Mouse (Mus musculus): ENCODE data around the gene Map4k1.
A peak's percentile ranks its signal among the peaks of the same experiment; 100 is the strongest.

The Map4k1 gene

DNA sequence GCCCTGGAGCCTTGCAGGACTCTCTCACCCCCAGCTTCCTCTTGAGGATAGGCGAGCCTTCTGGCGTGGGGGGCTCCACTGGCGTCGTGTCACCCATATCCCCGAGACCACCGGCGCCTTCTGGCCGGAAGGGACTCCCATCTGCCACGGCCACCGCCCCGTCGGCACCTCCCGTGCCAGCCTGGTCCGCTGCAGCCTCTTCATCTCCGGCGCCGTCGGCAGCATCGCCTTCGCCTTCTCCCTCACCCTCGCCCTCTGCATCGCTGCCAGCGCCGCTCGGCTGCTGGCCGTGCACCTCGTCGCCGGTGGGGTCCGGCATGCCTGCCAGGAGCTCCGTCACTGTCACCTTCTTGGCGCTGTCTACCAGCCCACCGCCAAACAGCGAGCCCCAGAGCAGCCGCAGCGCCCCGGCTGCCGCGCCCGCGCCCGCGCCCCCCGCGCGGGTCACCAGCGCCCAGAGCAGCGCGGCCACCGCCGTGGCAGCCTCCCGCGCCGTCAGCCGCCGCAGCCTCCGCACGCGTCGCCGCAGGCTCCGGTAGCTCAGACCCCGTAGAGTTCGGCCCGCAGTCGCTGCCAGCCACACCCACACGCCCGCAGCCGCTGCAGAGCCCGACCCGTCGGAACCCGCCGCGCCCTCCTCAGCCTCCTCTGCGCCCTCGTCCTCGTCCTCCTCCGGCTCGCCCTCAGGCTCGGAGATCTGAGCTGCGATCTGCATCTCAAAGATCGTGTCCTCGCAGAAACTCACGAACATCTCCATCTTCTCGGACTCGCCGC is 37.8 kb downstream of the Map4k1 start:
- peaks cover 53% of the 10 kb centered on the region for H3K4me1 ChIP-seq (replicated peaks; ENCODE audit: low read depth, low read length)
- H3K9me3 ChIP-seq (ENCODE audit: low read length) = peaks cover 8% of the 10 kb centered on the region
- peaks cover 44% of the 10 kb centered on the region for H3K27me3 ChIP-seq (ENCODE audit: insufficient read depth, low read length)
- TF ChIP-seq CTCF (conservative IDR thresholded peaks at IDR 0.05; ENCODE audit: low read length) (no peak), POU5F1 (IDR thresholded peaks at IDR 0.05; ENCODE audit: borderline replicate concordance, low read length) (no peak), NANOG (IDR thresholded peaks at IDR 0.05; ENCODE audit: borderline replicate concordance, low read length) (no peak)
- H3K4me3 ChIP-seq (replicated peaks; ENCODE audit: low read length) = peak overlapping the region; percentile 74
- H3K36me3 ChIP-seq (ENCODE audit: insufficient read depth, low read length) = peaks cover 5% of the 10 kb centered on the region; the same call in 1 of the 2 replicates

DNA sequence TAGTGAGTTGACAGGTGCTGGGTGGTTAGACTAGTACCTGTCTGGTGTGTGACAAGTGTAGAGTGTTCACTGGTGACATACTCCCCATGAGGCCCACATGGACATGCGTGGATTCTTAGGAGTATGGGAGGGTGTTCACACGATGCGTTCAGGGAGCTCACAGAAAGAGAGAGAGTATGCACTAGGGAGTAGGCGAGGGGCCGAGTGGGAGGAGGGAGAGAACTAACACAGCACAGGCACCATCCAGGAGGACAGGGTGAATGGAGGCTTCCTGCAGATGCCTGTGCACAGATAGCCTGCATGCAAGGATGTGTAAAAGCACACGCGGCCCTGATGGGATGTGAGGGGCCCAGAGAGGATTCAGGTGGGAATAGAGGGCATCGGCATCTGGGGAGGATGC is 40.6 kb downstream of the Map4k1 start:
- no peak for TF ChIP-seq POU5F1 (IDR thresholded peaks at IDR 0.05; ENCODE audit: borderline replicate concordance, low read length)
- no peak for TF ChIP-seq CTCF (conservative IDR thresholded peaks at IDR 0.05; ENCODE audit: low read length)
- no peak for TF ChIP-seq NANOG (IDR thresholded peaks at IDR 0.05; ENCODE audit: borderline replicate concordance, low read length)
- peaks cover 42% of the 10 kb centered on the region for H3K27me3 ChIP-seq (ENCODE audit: insufficient read depth, low read length)
- H3K9me3 ChIP-seq (ENCODE audit: low read length) = no peaks in the 10 kb centered on the region

DNA sequence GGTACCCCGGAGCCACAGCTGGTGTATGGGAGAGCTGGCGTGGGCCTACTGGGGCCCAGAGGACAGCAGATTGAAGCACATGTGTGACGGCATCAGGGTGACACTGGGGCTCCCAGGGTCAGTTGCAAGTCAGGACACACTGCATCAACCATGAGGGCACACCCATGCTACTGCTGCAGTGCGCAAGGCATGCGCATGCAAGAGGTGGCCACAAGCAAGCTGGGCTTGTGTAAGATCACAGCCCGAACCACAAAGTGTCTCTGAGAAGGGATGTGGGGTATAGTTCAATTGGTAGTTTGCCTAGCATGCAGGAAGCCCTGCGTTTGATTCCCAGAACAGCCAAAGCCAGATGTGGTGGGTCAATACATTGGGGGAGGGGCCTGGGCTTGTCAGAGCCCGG is 41.7 kb downstream of the Map4k1 start:
- Histone ChIP-seq H3K9me3 (ENCODE audit: low read length) (no peaks in the 10 kb centered on the region), H3K4me1 (replicated peaks; ENCODE audit: low read depth, low read length) (peaks cover 54% of the 10 kb centered on the region), H3K36me3 (ENCODE audit: insufficient read depth, low read length) (peaks cover 5% of the 10 kb centered on the region; the same call in 1 of the 2 replicates), H3K27me3 (ENCODE audit: insufficient read depth, low read length) (peaks cover 31% of the 10 kb centered on the region), H3K4me3 (replicated peaks; ENCODE audit: low read length) (peak overlapping the region; percentile 57)
- TF ChIP-seq POU5F1 (IDR thresholded peaks at IDR 0.05; ENCODE audit: borderline replicate concordance, low read length) (no peak), NANOG (IDR thresholded peaks at IDR 0.05; ENCODE audit: borderline replicate concordance, low read length) (no peak), CTCF (conservative IDR thresholded peaks at IDR 0.05; ENCODE audit: low read length) (no peak)

More for the DNA sequence above, 40.6 kb downstream of the Map4k1 start:
- Histone ChIP-seq H3K4me3 (replicated peaks; ENCODE audit: low read length) (peak overlapping the region; percentile 57), H3K36me3 (ENCODE audit: insufficient read depth, low read length) (peaks cover 5% of the 10 kb centered on the region; the same call in 1 of the 2 replicates), H3K4me1 (replicated peaks; ENCODE audit: low read depth, low read length) (peaks cover 62% of the 10 kb centered on the region)

DNA sequence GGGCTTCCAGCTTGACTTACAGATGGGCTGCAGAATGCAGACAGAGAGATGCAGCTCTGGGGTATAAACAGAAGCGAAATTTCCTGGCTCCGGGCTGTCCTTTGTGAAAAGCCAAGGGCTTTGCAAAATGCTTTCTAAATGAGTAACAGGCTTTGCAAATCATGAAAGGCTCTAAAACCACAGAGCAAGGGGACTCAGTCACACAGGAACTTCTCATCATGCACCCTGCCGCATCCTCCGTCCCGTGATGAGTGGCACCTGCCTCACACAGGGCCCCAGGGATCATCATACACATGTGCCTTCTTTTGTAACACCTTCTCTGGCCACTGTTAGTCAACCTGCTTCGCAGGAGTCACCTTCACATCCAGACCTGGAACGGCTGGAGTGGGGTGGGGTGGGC is 43.7 kb downstream of the Map4k1 start:
- no peak for TF ChIP-seq NANOG (IDR thresholded peaks at IDR 0.05; ENCODE audit: borderline replicate concordance, low read length)
- no peak for TF ChIP-seq CTCF (conservative IDR thresholded peaks at IDR 0.05; ENCODE audit: low read length)
- TF ChIP-seq POU5F1 (IDR thresholded peaks at IDR 0.05; ENCODE audit: borderline replicate concordance, low read length) = no peak
- H3K4me1 ChIP-seq (replicated peaks; ENCODE audit: low read depth, low read length) = peaks cover 60% of the 10 kb centered on the region
- peaks cover 7% of the 10 kb centered on the region for H3K36me3 ChIP-seq (ENCODE audit: insufficient read depth, low read length)
- H3K27me3 ChIP-seq (ENCODE audit: insufficient read depth, low read length) = peaks cover 13% of the 10 kb centered on the region
- H3K4me3 ChIP-seq (replicated peaks; ENCODE audit: low read length) = no peak overlapping the region
- H3K9me3 ChIP-seq (ENCODE audit: low read length) = no peaks in the 10 kb centered on the region

DNA sequence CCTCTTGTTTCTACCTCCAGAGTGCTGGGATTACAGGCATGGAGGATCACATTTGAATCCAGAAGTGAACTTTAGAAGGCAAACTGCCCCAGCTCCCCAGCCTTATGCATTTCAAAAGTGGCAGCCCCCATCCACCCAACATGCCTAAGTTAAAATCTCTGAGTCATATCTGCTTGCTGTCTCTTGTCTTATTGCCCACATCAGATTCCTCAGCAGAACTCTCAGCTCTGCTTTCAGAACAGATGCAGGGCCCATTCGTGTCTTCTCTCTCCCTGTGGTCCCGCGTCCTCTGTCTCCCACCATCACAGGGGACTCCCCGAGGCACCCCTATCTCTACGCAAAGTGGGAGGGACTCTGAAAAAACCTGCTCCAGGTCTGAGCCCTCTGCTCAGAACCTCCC is 44.3 kb downstream of the Map4k1 start:
- peak overlapping the region; percentile 26; the same call in 1 of the 2 replicates for H3K4me3 ChIP-seq (replicated peaks; ENCODE audit: low read length)
- H3K4me1 ChIP-seq (replicated peaks; ENCODE audit: low read depth, low read length) = peaks cover 60% of the 10 kb centered on the region
- H3K36me3 ChIP-seq (ENCODE audit: insufficient read depth, low read length) = peaks cover 11% of the 10 kb centered on the region
- TF ChIP-seq POU5F1 (IDR thresholded peaks at IDR 0.05; ENCODE audit: borderline replicate concordance, low read length) (no peak), NANOG (IDR thresholded peaks at IDR 0.05; ENCODE audit: borderline replicate concordance, low read length) (no peak), CTCF (conservative IDR thresholded peaks at IDR 0.05; ENCODE audit: low read length) (no peak)
- H3K27me3 ChIP-seq (ENCODE audit: insufficient read depth, low read length) = peaks cover 7% of the 10 kb centered on the region
- no peaks in the 10 kb centered on the region for H3K9me3 ChIP-seq (ENCODE audit: low read length)

DNA sequence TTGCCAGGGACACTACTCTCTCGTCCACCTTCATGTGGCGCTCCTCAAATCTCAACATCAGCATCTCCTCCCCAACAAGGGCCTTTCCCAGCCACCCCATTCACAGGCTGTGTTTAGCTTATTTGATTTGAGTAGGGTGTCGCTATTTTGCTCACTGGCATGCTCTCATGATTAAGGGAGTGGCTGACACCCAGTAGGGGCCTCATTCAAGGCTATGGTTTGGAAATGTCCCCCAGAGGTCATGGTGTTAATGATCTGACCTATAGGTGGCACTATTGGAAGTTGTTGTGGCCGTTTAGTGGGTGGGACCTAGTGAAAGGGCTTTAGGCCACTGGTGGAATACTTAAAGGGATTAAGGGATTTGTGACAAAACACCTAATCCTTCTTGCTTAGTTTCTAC is 45.0 kb downstream of the Map4k1 start:
- Histone ChIP-seq H3K4me1 (replicated peaks; ENCODE audit: low read depth, low read length) (peaks cover 60% of the 10 kb centered on the region), H3K9me3 (ENCODE audit: low read length) (no peaks in the 10 kb centered on the region), H3K36me3 (ENCODE audit: insufficient read depth, low read length) (peaks cover 11% of the 10 kb centered on the region), H3K4me3 (replicated peaks; ENCODE audit: low read length) (0 out of 2 replicates have a peak overlapping the region, but pooled peaks have one; percentile 26), H3K27me3 (ENCODE audit: insufficient read depth, low read length) (peaks cover 4% of the 10 kb centered on the region)
- TF ChIP-seq CTCF (conservative IDR thresholded peaks at IDR 0.05; ENCODE audit: low read length) (peak; percentile 55), POU5F1 (IDR thresholded peaks at IDR 0.05; ENCODE audit: borderline replicate concordance, low read length) (no peak), NANOG (IDR thresholded peaks at IDR 0.05; ENCODE audit: borderline replicate concordance, low read length) (peak; percentile 21; the same call in 1 of the 2 replicates)

DNA sequence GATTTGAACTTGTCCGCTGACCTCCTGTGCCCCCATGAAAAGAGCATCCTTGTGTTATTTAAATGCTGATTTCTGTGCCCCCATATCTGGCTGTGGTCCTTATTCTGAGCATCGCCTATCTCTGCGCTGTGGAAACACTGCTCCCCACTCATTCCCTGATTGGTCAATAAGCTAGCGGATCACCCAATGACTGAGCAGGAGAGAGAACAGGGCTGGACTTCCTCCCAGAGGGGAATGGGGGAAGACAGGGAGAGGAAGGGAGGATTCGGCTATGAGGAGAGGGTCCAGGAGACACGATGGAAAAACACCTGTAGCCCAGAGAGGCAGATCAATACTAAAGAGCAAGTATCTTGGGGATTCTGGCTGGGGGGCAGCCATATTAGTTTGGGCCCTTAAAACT is 46.9 kb downstream of the Map4k1 start:
- TF ChIP-seq POU5F1 (IDR thresholded peaks at IDR 0.05; ENCODE audit: borderline replicate concordance, low read length) = no peak
- no peak for TF ChIP-seq NANOG (IDR thresholded peaks at IDR 0.05; ENCODE audit: borderline replicate concordance, low read length)
- no peak for TF ChIP-seq CTCF (conservative IDR thresholded peaks at IDR 0.05; ENCODE audit: low read length)
- H3K36me3 ChIP-seq (ENCODE audit: insufficient read depth, low read length) = peaks cover 6% of the 10 kb centered on the region
- no peaks in the 10 kb centered on the region for H3K27me3 ChIP-seq (ENCODE audit: insufficient read depth, low read length)
- H3K9me3 ChIP-seq (ENCODE audit: low read length) = no peaks in the 10 kb centered on the region
- H3K4me1 ChIP-seq (replicated peaks; ENCODE audit: low read depth, low read length) = peaks cover 53% of the 10 kb centered on the region
- peak overlapping the region; percentile 69 for H3K4me3 ChIP-seq (replicated peaks; ENCODE audit: low read length)

DNA sequence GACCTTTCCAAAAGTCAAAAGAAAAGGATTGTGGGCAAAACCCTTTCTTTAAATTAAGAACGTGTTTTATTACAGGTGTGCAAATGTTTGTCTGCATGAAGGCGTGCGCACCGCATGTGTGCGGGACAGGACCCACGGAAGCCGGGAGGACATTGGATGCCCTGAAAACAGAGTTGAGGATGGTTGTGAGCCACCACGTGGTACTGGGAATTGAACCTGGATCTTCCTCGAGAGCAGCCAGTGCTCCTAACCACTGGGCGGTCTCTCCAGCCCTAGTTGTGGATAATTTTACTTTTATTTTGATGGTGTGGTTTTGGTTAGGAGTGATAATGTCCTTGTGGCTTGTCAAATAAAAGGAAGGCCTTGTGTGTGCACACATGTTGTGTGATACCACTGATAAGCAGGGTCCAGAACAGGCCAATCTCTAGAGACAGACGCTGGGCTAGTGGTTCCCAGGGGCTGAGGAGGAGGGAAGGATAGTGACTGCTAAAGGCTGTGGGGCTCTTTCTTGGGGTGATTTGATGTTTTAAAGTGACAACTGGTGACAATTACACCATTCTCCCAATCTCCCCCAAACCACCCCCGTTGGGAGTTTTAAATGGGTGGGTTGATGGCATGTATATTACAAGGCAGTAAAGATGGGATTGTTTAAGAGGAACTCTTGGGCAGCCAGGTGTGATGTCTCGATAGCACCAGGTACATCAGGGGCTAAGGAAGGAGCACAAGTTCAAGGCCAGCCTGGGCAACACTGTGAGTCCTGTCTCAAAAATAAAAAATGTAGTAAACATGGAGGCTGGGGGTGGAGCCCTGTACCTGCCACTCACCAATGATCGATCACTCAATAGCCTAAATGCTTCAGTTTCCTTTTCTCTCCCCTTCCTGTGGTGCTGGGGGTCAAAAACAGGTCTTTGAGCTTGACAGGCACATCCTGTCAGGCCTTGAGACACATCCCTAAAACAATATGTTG is 48.1 kb downstream of the Map4k1 start:
- Histone ChIP-seq H3K9me3 (ENCODE audit: low read length) (no peaks in the 10 kb centered on the region), H3K4me3 (replicated peaks; ENCODE audit: low read length) (peak overlapping the region; percentile 3; the same call in 1 of the 2 replicates), H3K36me3 (ENCODE audit: insufficient read depth, low read length) (peaks cover 6% of the 10 kb centered on the region), H3K27me3 (ENCODE audit: insufficient read depth, low read length) (no peaks in the 10 kb centered on the region), H3K4me1 (replicated peaks; ENCODE audit: low read depth, low read length) (peaks cover 43% of the 10 kb centered on the region)
- TF ChIP-seq CTCF (conservative IDR thresholded peaks at IDR 0.05; ENCODE audit: low read length) (no peak), NANOG (IDR thresholded peaks at IDR 0.05; ENCODE audit: borderline replicate concordance, low read length) (no peak), POU5F1 (IDR thresholded peaks at IDR 0.05; ENCODE audit: borderline replicate concordance, low read length) (no peak)

Measured in E14TG2a.4 (cell line).